8 mouse cellular contexts compared by ENCODE assay signal in genomic region chr7:30198481-30198971, GRCm38 (mm10). TPM values are rescaled to one million over a fixed set of nuclear protein-coding genes. Genes with fewer than 3 reads are reported as not detected.
A peak's percentile ranks its signal among the peaks of the same experiment; 100 is the strongest.
DNase-seq lines count a peak whose midpoint lies in the region; ATAC-seq lines count a peak whose summit lies in the region.

TSS of gene Capns1 (minus strand) at chr7:30198811.

- no peaks in the 10 kb centered on the region for H3K27me3 ChIP-seq in forebrain, embryonic 14.5 days (replicated peaks; ENCODE audit: control insufficient read depth, insufficient read depth, low read length)
- no peaks in the 10 kb centered on the region for H3K27me3 ChIP-seq in hindbrain, embryonic 11.5 days (ENCODE audit: control insufficient read depth, insufficient read depth, low read length)

- no peak within 1 kb of the TSS for H3K4me3 ChIP-seq in forebrain, embryonic 14.5 days (ENCODE audit: low read depth, low read length)
- no peak within 1 kb of the TSS for H3K4me3 ChIP-seq in hindbrain, embryonic 11.5 days (ENCODE audit: low read depth, low read length)

- no peaks in the 10 kb centered on the region for H3K36me3 ChIP-seq in forebrain, embryonic 14.5 days (ENCODE audit: control insufficient read depth, insufficient read depth, low read length)
- no peaks in the 10 kb centered on the region for H3K36me3 ChIP-seq in hindbrain, embryonic 11.5 days (ENCODE audit: control insufficient read depth, insufficient read depth, low read length)

- peak; percentile 75 to 80 for DNase-seq in heart, adult 18-20 months
- DNase-seq in heart, adult 11 months, result no peak
- DNase-seq in c-Kit-positive CD71-positive TER-119-positive erythroid progenitor cells, embryonic 14.5 days (ENCODE audit: low spot score), result peak; percentile 83
- peak; percentile 94 for DNase-seq in forebrain, embryonic 14.5 days (ENCODE audit: low spot score)
- DNase-seq in hindbrain, embryonic 11.5 days (ENCODE audit: low spot score), result peak; percentile 85
- DNase-seq in layer of hippocampus, postnatal 25 days (ENCODE audit: extremely low spot score in 1 of 2, low spot score in 1 of 2), result peak in 1 of 2 experiments; percentile 53
- peak; percentile 76 for DNase-seq in lung, postnatal 36 days
- DNase-seq in right cerebral cortex, postnatal 10 days (ENCODE audit: low spot score in 2 of 2), result peak; percentile 56 to 69

- peak within 1 kb of the TSS; percentile 1; the same call in 1 of the 2 replicates for H3K9ac ChIP-seq in forebrain, embryonic 14.5 days (ENCODE audit: low read length)
- no peak within 1 kb of the TSS for H3K9ac ChIP-seq in hindbrain, embryonic 11.5 days (ENCODE audit: low read depth, low read length)

- H3K9me3 ChIP-seq in forebrain, embryonic 14.5 days (replicated peaks; ENCODE audit: control insufficient read depth, low read length), result no peaks in the 10 kb centered on the region
- no peaks in the 10 kb centered on the region for H3K9me3 ChIP-seq in hindbrain, embryonic 11.5 days (ENCODE audit: control insufficient read depth, low read length)

- 0 out of 2 replicates have a peak, but pooled peaks cover 2% of the 10 kb centered on the region for H3K4me1 ChIP-seq in forebrain, embryonic 14.5 days (ENCODE audit: control insufficient read depth, insufficient read depth, low read length)
- H3K4me1 ChIP-seq in hindbrain, embryonic 11.5 days (replicated peaks; ENCODE audit: control insufficient read depth, insufficient read depth, low read length), result no peaks in the 10 kb centered on the region; the same call in 1 of the 2 replicates

- no peak for ATAC-seq in forebrain, embryonic 14.5 days
- ATAC-seq in hindbrain, embryonic 11.5 days (ENCODE audit: low FRiP score), result no peak

- peak within 1 kb of the TSS; percentile 33; the same call in 1 of the 2 replicates for H3K4me2 ChIP-seq in forebrain, embryonic 14.5 days (ENCODE audit: low read length)
- H3K4me2 ChIP-seq in hindbrain, embryonic 11.5 days (replicated peaks; ENCODE audit: low read depth, low read length), result no peak within 1 kb of the TSS

- WGBS in forebrain, embryonic 14.5 days, result 3% methylated on average over 8 of the region's 8 CpGs
- WGBS in hindbrain, embryonic 11.5 days, result 12% methylated on average over 8 of the region's 8 CpGs

- no peak within 1 kb of the TSS for H3K27ac ChIP-seq in forebrain, embryonic 14.5 days (ENCODE audit: low read depth, low read length)
- no peak within 1 kb of the TSS for H3K27ac ChIP-seq in hindbrain, embryonic 11.5 days (ENCODE audit: low read depth, low read length)

RNA-seq across cellular contexts. Expression of gene Capns1, which starts in this region (rescaled TPM):
- 100 to 1,000 TPM; 277 to 293 TPM for total RNA-seq in heart, adult 18-20 months (2021)
- 50.8 and 56.9 TPM in 2 replicates for polyA plus RNA-seq in forebrain, embryonic 14.5 days (2014; fragmentation: Nextera tagmentation; extraction: Ambion mirVana)
- 56.3 and 64.0 TPM in 2 replicates for polyA plus RNA-seq in hindbrain, embryonic 11.5 days (2014; fragmentation: Nextera tagmentation; extraction: Ambion mirVana)
- total RNA-seq in layer of hippocampus, postnatal 25 days (2021), result 100 to 1,000 TPM; 206 to 218 TPM
